Mouse (Mus musculus) intestine, embryonic 16.5 days (tissue): ENCODE measurements around the gene Hist1h3f. TPM values are rescaled to one million over a fixed set of nuclear protein-coding genes. Genes with fewer than 3 reads are reported as not detected.

Source experiments
- ATAC-seq: fragments of 200-750 bp; cut with Nextera tagmentation; 2 replicates; pipeline ENCODE4 v1.8.0; 2017; ENCODE audit warnings: moderate TSS enrichment, moderate library complexity
- H3K27ac ChIP-seq: fragments of 300-500 bp; sonication (generic); 2 replicates; pipeline ENCODE4 v1.5.1; 2014; ENCODE audit warnings: mild to moderate bottlenecking, low read length
- H3K27me3 ChIP-seq: fragments of 300-500 bp; sonication (generic); replicated peaks from 2 replicates; pipeline ENCODE4 v1.6.1; 2014; ENCODE audit warnings: low read length, control low read depth, mixed read lengths; ENCODE audit not compliant: control insufficient read depth, insufficient read depth
- H3K36me3 ChIP-seq: fragments of 300-500 bp; sonication (generic); 2 replicates; pipeline ENCODE4 v1.6.1; 2014; ENCODE audit warnings: low read length, control low read depth; ENCODE audit not compliant: control insufficient read depth, insufficient read depth
- H3K4me1 ChIP-seq: fragments of 300-500 bp; sonication (generic); 2 replicates; pipeline ENCODE4 v1.6.1; 2014; ENCODE audit warnings: low read length, control low read depth, mixed read lengths; ENCODE audit not compliant: control insufficient read depth, insufficient read depth
- H3K4me2 ChIP-seq: fragments of 300-500 bp; sonication (generic); 2 replicates; pipeline ENCODE4 v1.6.1; 2014; ENCODE audit warnings: low read depth, low read length, control low read depth
- H3K4me3 ChIP-seq: fragments of 300-500 bp; sonication (generic); 2 replicates; pipeline ENCODE4 v1.5.1; 2014; ENCODE audit warnings: mild to moderate bottlenecking, low read length
- H3K9ac ChIP-seq: fragments of 300-500 bp; sonication (generic); 2 replicates; pipeline ENCODE4 v1.6.1; 2014; ENCODE audit warnings: low read depth, low read length
- H3K9me3 ChIP-seq: fragments of 300-500 bp; sonication (generic); 2 replicates; pipeline ENCODE4 v1.6.1; 2016; ENCODE audit warnings: low read length, control low read depth; ENCODE audit not compliant: control insufficient read depth
- WGBS: fragments of 180-500 bp; shearing (Covaris S2); extraction: QIAGEN DNeasy Blood & Tissue Kit; methylation state at CpG from one replicate; pipeline ENCODE4 v1.1.7; 2014; 5-methylcytosine and 5-hydroxymethylcytosine counted together
- polyA plus RNA-seq: library from polyadenylated mRNA; unstranded; fragments of >200 nt; fragmentation: Nextera tagmentation; extraction: Ambion mirVana; gene quantifications from 2 replicates; pipeline ENCODE4 v1.2.1, GENCODE M21; 2015

The Hist1h3f gene
- polyA plus RNA-seq, 1 experiment from 2014 or later = 0.60 TPM

DNA sequence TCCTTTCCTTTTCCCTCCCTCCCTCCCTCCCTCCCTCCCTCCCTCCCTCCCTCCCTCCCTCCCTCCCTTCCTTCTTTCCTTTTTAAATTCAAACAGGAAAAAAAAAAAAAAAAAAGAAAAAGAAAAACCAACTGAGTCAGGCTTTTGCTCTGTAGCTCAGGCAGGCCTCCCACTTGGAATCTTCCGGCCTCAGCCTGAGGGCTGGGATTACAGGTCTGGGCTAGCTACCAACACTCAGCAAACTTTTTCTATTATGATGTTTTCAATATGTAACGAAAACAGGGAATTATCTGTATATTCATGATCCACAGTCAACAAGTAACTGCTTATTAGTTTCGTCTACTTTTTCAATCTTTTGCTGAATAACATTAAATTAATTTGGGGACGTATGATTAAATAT is 40.9 kb upstream of the Hist1h3f start:
- no peak overlapping the region for H3K4me2 ChIP-seq
- H3K9me3 ChIP-seq = no peaks in the 10 kb centered on the region
- no peaks in the 10 kb centered on the region for H3K27me3 ChIP-seq
- H3K36me3 ChIP-seq = no peaks in the 10 kb centered on the region
- H3K4me3 ChIP-seq = no peak overlapping the region
- H3K4me1 ChIP-seq = peaks cover 14% of the 10 kb centered on the region; the same call in 1 of the 2 replicates
- no peak overlapping the region for H3K27ac ChIP-seq
- no peak overlapping the region for H3K9ac ChIP-seq
- 68% methylated on average over 4 of the region's 4 CpGs for WGBS
- ATAC-seq = no peak

DNA sequence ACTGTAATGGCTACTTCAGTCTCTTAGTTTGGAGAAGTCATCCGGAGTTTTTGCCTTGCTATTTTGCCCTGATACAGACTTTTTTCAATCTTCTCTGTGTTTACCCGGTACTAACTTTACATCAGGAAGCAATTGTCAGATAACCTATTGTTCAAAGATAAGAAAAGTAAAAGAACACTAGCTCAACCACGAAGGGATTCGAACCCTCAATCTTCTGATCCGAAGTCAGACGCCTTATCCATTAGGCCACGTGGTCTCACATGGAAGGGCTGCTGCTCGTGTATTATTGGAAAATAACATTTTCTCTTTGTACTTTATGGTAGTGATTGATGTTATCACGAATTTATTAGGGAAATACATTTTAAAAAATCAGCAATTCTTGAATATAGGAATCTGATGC is 40.1 kb upstream of the Hist1h3f start:
- Histone ChIP-seq H3K27ac (no peak overlapping the region), H3K4me1 (peaks cover 10% of the 10 kb centered on the region; the same call in 1 of the 2 replicates), H3K27me3 (no peaks in the 10 kb centered on the region), H3K4me3 (no peak overlapping the region), H3K36me3 (no peaks in the 10 kb centered on the region), H3K4me2 (peak overlapping the region; percentile 7; the same call in 1 of the 2 replicates), H3K9me3 (no peaks in the 10 kb centered on the region), H3K9ac (no peak overlapping the region)
- no peak for ATAC-seq
- WGBS = 4% methylated on average over 9 of the region's 9 CpGs

DNA sequence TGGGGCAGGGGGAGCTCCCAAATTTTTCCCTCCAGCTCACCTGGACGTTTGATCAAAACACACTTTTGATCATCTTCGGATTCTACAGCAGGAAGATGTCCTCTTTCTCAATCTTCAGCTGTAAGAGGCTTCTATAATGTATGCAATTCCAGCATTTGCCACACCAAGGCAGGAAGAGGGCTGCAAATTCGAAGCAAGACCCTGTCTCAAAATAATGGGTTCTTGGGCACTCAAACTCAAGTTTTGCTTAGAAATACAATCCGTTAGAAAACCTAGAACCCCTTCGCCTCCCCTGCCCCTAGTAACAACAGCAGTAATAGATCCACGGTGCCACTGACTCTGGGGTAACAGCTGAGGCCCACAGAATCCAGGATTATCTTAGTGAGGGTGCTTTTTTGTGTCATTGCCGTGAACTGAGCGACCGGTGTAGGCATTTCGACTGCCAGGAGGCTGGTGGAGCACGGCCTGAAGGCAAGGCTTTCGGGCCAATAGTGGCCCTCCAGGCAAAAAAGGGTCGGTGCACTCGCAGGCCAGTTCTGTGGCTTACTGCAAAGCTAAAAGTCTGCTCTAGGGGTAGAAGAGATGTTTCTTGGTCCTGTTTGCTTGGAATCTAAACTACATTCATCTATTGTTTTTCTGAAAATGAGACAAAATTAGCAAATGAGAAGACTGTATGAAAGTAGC is 38.0 kb upstream of the Hist1h3f start:
- no peak for ATAC-seq
- Histone ChIP-seq H3K27me3 (no peaks in the 10 kb centered on the region), H3K4me1 (peaks cover 16% of the 10 kb centered on the region; the same call in 1 of the 2 replicates), H3K4me2 (peak overlapping the region; percentile 53), H3K9me3 (no peaks in the 10 kb centered on the region), H3K27ac (0 out of 2 replicates have a peak overlapping the region, but pooled peaks have one; percentile 2), H3K9ac (0 out of 2 replicates have a peak overlapping the region, but pooled peaks have one; percentile 41), H3K4me3 (peak overlapping the region; percentile 31), H3K36me3 (no peaks in the 10 kb centered on the region)
- 20% methylated on average over 14 of the region's 14 CpGs for WGBS

DNA sequence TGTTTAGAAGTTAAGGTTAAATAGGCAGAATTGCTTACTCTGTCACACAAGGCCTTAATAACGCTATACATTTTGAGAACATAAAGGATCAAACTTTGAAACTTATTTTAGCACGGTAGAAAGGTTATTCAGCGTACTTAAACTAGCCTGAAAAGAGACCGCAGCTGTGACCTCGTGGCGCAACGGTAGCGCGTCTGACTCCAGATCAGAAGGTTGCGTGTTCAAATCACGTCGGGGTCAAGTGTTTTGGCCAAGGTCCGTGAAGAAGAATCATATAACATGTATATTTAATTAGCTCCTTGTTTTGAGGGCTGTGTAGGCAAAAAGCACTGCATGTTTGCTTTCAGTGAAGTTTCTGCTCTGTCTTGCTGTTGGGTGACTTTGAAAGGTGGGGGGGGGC is 37.5 kb upstream of the Hist1h3f start:
- peak overlapping the region; percentile 31; the same call in 1 of the 2 replicates for H3K4me3 ChIP-seq
- no peaks in the 10 kb centered on the region for H3K27me3 ChIP-seq
- H3K4me1 ChIP-seq = peaks cover 16% of the 10 kb centered on the region; the same call in 1 of the 2 replicates
- peak overlapping the region; percentile 53 for H3K4me2 ChIP-seq
- H3K9me3 ChIP-seq = no peaks in the 10 kb centered on the region
- no peak overlapping the region for H3K9ac ChIP-seq
- 17% methylated on average over 13 of the region's 13 CpGs for WGBS
- H3K27ac ChIP-seq = no peak overlapping the region
- peak; percentile 35; the same call in 1 of the 2 replicates for ATAC-seq
- no peaks in the 10 kb centered on the region for H3K36me3 ChIP-seq

DNA sequence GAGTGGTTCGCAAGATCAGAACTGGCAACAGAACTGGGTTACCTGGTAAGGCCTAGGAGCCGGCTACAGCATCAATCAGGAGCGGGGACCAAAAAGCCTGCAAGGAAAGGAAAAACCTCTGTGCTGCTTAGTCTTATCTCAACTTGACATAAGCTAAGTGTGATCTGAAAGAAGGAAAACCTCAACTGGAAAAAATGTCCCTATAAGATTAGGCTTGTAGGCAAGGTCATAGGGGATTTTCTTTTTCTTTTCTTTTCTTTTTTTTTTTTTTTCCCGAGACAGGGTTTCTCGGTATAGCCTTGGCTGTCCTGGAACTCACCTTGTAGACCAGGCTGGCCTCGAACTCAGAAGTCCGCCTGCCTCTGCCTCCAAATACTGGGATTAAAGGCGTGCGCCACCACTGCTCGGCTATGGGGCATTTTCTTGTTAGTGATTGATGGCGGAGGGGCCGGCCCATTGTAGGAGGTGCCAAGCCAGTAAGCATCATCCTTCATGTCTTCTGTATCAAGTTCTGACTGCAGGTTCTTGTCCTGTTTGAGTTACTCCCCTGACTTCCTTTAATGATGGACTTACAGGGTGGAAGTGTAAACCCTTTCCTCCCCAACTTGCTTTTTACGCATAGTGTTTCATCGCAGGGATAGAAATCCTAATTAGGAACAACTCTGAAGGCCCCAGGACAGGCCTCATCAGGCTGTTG is 36.9 kb upstream of the Hist1h3f start:
- 42% methylated on average over 14 of the region's 14 CpGs for WGBS
- no peaks in the 10 kb centered on the region for H3K9me3 ChIP-seq
- H3K9ac ChIP-seq = no peak overlapping the region
- no peaks in the 10 kb centered on the region for H3K27me3 ChIP-seq
- H3K4me3 ChIP-seq = no peak overlapping the region
- peak overlapping the region; percentile 4; the same call in 1 of the 2 replicates for H3K4me2 ChIP-seq
- peaks cover 16% of the 10 kb centered on the region; the same call in 1 of the 2 replicates for H3K4me1 ChIP-seq
- H3K27ac ChIP-seq = no peak overlapping the region
- no peak for ATAC-seq
- H3K36me3 ChIP-seq = no peaks in the 10 kb centered on the region

DNA sequence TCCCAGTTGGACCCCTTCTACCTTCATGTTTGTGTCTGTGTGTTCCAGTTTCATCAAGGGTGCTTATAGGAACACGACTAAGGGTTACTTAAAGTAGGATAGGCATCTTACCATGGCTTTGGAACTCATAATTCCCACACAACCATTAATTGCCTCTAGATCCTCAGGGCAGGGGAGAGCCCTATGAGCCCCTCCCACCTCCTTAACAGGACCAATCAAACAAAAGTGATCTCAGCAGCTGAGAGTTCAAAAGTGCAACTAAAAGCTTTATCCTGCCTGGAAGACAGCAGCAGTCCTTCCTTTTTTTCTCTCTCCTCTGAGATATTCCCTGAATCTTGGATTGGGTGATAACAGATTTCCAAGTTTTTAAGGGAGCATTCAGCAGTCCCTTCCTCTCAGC is 33.7 kb upstream of the Hist1h3f start:
- no peak overlapping the region for H3K4me2 ChIP-seq
- H3K4me3 ChIP-seq = no peak overlapping the region
- peaks cover 13% of the 10 kb centered on the region; the same call in 1 of the 2 replicates for H3K4me1 ChIP-seq
- no peaks in the 10 kb centered on the region for H3K27me3 ChIP-seq
- no peak overlapping the region for H3K27ac ChIP-seq
- H3K36me3 ChIP-seq = no peaks in the 10 kb centered on the region
- no peaks in the 10 kb centered on the region for H3K9me3 ChIP-seq
- H3K9ac ChIP-seq = no peak overlapping the region
- WGBS = 42% methylated on average over 1 of the region's 1 CpGs
- peak; percentile 77 for ATAC-seq

DNA sequence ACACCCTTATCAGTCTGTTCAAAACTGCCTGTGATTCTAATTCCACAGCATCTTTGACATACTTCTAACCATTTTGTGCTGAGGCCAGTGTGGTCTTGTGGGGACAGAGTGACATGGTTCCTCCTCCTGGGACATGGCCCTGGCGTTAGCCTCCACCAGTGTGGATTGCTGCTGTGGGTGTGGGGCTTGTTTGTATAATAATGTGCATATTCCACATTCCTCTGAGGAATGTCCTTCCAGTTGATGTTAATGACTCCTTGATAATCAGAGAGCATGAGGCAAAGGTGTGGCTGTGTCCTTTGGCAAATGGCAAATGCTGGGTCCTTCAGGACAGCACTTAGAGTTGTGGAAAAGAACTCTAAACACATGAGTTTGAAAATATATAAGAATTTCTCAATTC is 30.3 kb upstream of the Hist1h3f start:
- Histone ChIP-seq H3K4me1 (peaks cover 13% of the 10 kb centered on the region; the same call in 1 of the 2 replicates), H3K4me2 (no peak overlapping the region), H3K36me3 (no peaks in the 10 kb centered on the region), H3K27me3 (no peaks in the 10 kb centered on the region), H3K9ac (no peak overlapping the region), H3K9me3 (no peaks in the 10 kb centered on the region), H3K4me3 (no peak overlapping the region), H3K27ac (no peak overlapping the region)
- WGBS = 92% methylated on average over 1 of the region's 1 CpGs
- ATAC-seq = no peak

DNA sequence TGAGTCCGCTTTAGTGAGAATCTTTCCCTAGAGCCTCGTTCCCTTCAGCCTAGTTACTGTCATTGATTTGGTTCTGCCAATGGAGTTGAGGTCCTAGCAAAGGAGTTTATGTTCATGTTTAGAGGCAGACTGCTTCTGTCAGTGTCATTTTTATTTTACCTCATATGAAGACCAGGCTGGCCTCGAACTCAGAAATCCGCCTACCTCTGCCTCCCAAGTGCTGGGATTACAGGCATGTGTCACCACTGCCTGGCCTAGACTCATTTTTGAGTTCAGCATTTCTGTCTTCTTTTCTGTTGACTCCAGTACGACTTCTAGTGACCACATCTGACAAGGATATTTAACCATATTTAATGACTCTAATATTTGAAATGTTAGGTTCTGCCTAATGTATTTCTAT is 28.6 kb upstream of the Hist1h3f start:
- Histone ChIP-seq H3K4me2 (no peak overlapping the region), H3K4me3 (no peak overlapping the region), H3K9me3 (no peaks in the 10 kb centered on the region), H3K9ac (no peak overlapping the region), H3K36me3 (no peaks in the 10 kb centered on the region), H3K27me3 (no peaks in the 10 kb centered on the region), H3K27ac (no peak overlapping the region), H3K4me1 (peaks cover 6% of the 10 kb centered on the region; the same call in 1 of the 2 replicates)
- WGBS = 78% methylated on average over 5 of the region's 5 CpGs
- ATAC-seq = no peak

DNA sequence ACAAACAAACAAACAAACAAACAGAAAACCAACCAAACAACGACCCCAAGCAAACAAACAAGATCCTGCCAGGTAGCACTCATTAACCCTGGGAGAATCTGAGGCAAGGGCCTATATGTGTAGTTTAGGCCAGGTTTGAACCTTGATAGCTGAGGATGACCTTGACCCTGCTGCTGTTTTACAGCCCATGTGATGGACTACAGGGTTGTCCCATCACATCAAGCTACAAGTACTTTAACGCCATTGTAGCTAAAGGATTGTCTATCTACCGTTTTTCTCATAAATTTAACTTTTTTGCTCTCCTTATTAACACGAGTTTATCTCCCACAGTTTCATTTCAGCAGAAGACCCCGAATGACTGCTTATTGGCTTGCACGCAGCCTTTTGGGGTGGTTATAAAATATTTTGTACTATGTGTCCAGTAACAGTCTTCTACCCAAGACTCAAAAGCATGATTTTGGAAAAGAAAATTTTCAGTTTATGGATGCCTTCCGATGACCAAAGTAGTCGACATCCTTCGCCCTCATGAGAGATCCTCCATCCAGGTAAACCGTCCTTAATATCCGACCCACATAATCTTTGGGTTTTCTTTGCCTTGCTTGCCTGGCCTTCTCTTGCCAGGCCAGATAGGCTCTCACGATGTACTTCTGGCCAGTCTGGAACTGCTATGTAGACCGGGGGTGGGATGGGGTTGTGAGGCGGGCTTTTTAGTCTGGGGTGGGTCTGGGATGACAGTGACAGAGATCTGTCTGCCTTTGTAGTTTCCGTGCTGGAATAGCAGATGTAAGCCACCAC is 27.8 kb upstream of the Hist1h3f start:
- Histone ChIP-seq H3K4me2 (peak overlapping the region; percentile 53), H3K9ac (no peak overlapping the region), H3K4me3 (peak overlapping the region; percentile 32), H3K36me3 (no peaks in the 10 kb centered on the region), H3K27me3 (no peaks in the 10 kb centered on the region), H3K9me3 (no peaks in the 10 kb centered on the region), H3K27ac (no peak overlapping the region), H3K4me1 (0 out of 2 replicates have a peak, but pooled peaks cover 3% of the 10 kb centered on the region)
- 52% methylated on average over 15 of the region's 15 CpGs for WGBS
- ATAC-seq = no peak
